Mouse (Mus musculus): ENCODE data around the gene Kbtbd6. TPM values are rescaled to one million over a fixed set of nuclear protein-coding genes. Genes with fewer than 3 reads are reported as not detected.

The Kbtbd6 gene
- polyA plus RNA-seq, 1 experiment from 2014 or later = 2.3 TPM

GRCm38 (mm10) chr14:79467621-79468020 is 16.0 kb downstream of the Kbtbd6 start:
- 27% methylated on average over 3 of the region's 3 CpGs for WGBS
- Histone ChIP-seq H3K9ac (replicated peaks; ENCODE audit: low read length) (no peak overlapping the region), H3K27ac (replicated peaks; ENCODE audit: low read depth, low read length) (no peak overlapping the region), H3K9me3 (ENCODE audit: control insufficient read depth, low read length) (no peaks in the 10 kb centered on the region), H3K36me3 (ENCODE audit: control insufficient read depth, insufficient read depth, low read length) (peaks cover 85% of the 10 kb centered on the region), H3K27me3 (ENCODE audit: control insufficient read depth, insufficient read depth, low read length) (no peaks in the 10 kb centered on the region), H3K4me3 (replicated peaks; ENCODE audit: low read depth, low read length) (no peak overlapping the region), H3K4me2 (ENCODE audit: low read length) (no peak overlapping the region), H3K4me1 (ENCODE audit: control insufficient read depth, insufficient read depth, low read length) (no peaks in the 10 kb centered on the region)
- DNase-seq (peak; percentile 85), ATAC-seq (ENCODE audit: low FRiP score, low TSS enrichment) (no peak)

- no peak overlapping the region for H3K4me3 ChIP-seq (replicated peaks; ENCODE audit: low read depth, low read length)
- ATAC-seq (ENCODE audit: low FRiP score, low TSS enrichment) (no peak), DNase-seq (no peak)
- H3K36me3 ChIP-seq (ENCODE audit: control insufficient read depth, insufficient read depth, low read length) = peaks cover 74% of the 10 kb centered on the region
- H3K27ac ChIP-seq (replicated peaks; ENCODE audit: low read depth, low read length) = no peak overlapping the region
- H3K4me2 ChIP-seq (ENCODE audit: low read length) = no peak overlapping the region
- H3K27me3 ChIP-seq (ENCODE audit: control insufficient read depth, insufficient read depth, low read length) = no peaks in the 10 kb centered on the region
- no peak overlapping the region for H3K9ac ChIP-seq (replicated peaks; ENCODE audit: low read length)
- H3K4me1 ChIP-seq (ENCODE audit: control insufficient read depth, insufficient read depth, low read length) = no peaks in the 10 kb centered on the region
- WGBS = 86% methylated on average over 2 of the region's 2 CpGs
- no peaks in the 10 kb centered on the region for H3K9me3 ChIP-seq (ENCODE audit: control insufficient read depth, low read length)
These were observed 21.7 kb downstream of the Kbtbd6 start for GRCm38 (mm10) chr14:79473384-79473783.

GRCm38 (mm10) chr14:79480624-79481338 is 29.1 kb downstream of the Kbtbd6 start, which contains the start of gene Elf1:
Gene Elf1, plus strand, starts transcription at chr14:79481194.
- Histone ChIP-seq H3K4me3 (replicated peaks; ENCODE audit: low read depth, low read length) (peak within 1 kb of the TSS; percentile 92), H3K9me3 (ENCODE audit: control insufficient read depth, low read length) (no peaks in the 10 kb centered on the region), H3K9ac (replicated peaks; ENCODE audit: low read length) (peak within 1 kb of the TSS; percentile 96), H3K4me2 (ENCODE audit: low read length) (peak within 1 kb of the TSS; percentile 64), H3K27ac (replicated peaks; ENCODE audit: low read depth, low read length) (peak within 1 kb of the TSS; percentile 100), H3K4me1 (ENCODE audit: control insufficient read depth, insufficient read depth, low read length) (peaks cover 21% of the 10 kb centered on the region), H3K36me3 (ENCODE audit: control insufficient read depth, insufficient read depth, low read length) (peaks cover 7% of the 10 kb centered on the region), H3K27me3 (ENCODE audit: control insufficient read depth, insufficient read depth, low read length) (no peaks in the 10 kb centered on the region)
- under 1% methylated on average over 84 of the region's 96 CpGs for WGBS
- peak; percentile 95 for DNase-seq
- ATAC-seq (ENCODE audit: low FRiP score, low TSS enrichment) = peak; percentile 86

GRCm38 (mm10) chr14:79481339-79482151 is 29.9 kb downstream of the Kbtbd6 start, which contains the start of gene Wbp4:
Gene Wbp4, minus strand, starts transcription at chr14:79481520.
- Histone ChIP-seq H3K36me3 (ENCODE audit: control insufficient read depth, insufficient read depth, low read length) (peaks cover 5% of the 10 kb centered on the region), H3K9ac (replicated peaks; ENCODE audit: low read length) (peak within 1 kb of the TSS; percentile 96), H3K27ac (replicated peaks; ENCODE audit: low read depth, low read length) (peak within 1 kb of the TSS; percentile 100), H3K9me3 (ENCODE audit: control insufficient read depth, low read length) (no peaks in the 10 kb centered on the region), H3K4me3 (replicated peaks; ENCODE audit: low read depth, low read length) (peak within 1 kb of the TSS; percentile 92), H3K4me1 (ENCODE audit: control insufficient read depth, insufficient read depth, low read length) (peaks cover 21% of the 10 kb centered on the region), H3K27me3 (ENCODE audit: control insufficient read depth, insufficient read depth, low read length) (0 out of 2 replicates have a peak, but pooled peaks cover 2% of the 10 kb centered on the region), H3K4me2 (ENCODE audit: low read length) (peak within 1 kb of the TSS; percentile 64)
- under 1% methylated on average over 79 of the region's 86 CpGs for WGBS
- peak; percentile 93 for ATAC-seq (ENCODE audit: low FRiP score, low TSS enrichment)
- DNase-seq = peak; percentile 97

GRCm38 (mm10) chr14:79482251-79482661 is 30.6 kb downstream of the Kbtbd6 start:
- no peaks in the 10 kb centered on the region for H3K36me3 ChIP-seq (ENCODE audit: control insufficient read depth, insufficient read depth, low read length)
- WGBS = under 1% methylated on average over 11 of the region's 11 CpGs
- peaks cover 27% of the 10 kb centered on the region for H3K4me1 ChIP-seq (ENCODE audit: control insufficient read depth, insufficient read depth, low read length)
- no peaks in the 10 kb centered on the region for H3K9me3 ChIP-seq (ENCODE audit: control insufficient read depth, low read length)
- H3K9ac ChIP-seq (replicated peaks; ENCODE audit: low read length) = peak overlapping the region; percentile 64
- H3K4me2 ChIP-seq (ENCODE audit: low read length) = peak overlapping the region; percentile 64
- H3K4me3 ChIP-seq (replicated peaks; ENCODE audit: low read depth, low read length) = peak overlapping the region; percentile 92
- peak overlapping the region; percentile 84 for H3K27ac ChIP-seq (replicated peaks; ENCODE audit: low read depth, low read length)
- DNase-seq = peak; percentile 76
- H3K27me3 ChIP-seq (ENCODE audit: control insufficient read depth, insufficient read depth, low read length) = 0 out of 2 replicates have a peak, but pooled peaks cover 5% of the 10 kb centered on the region
- no peak for ATAC-seq (ENCODE audit: low FRiP score, low TSS enrichment)

- H3K4me1 ChIP-seq (ENCODE audit: control insufficient read depth, insufficient read depth, low read length) = peaks cover 31% of the 10 kb centered on the region
- peak overlapping the region; percentile 64 for H3K4me2 ChIP-seq (ENCODE audit: low read length)
- H3K27ac ChIP-seq (replicated peaks; ENCODE audit: low read depth, low read length) = peak overlapping the region; percentile 84
- no peaks in the 10 kb centered on the region for H3K36me3 ChIP-seq (ENCODE audit: control insufficient read depth, insufficient read depth, low read length)
- peak overlapping the region; percentile 64 for H3K9ac ChIP-seq (replicated peaks; ENCODE audit: low read length)
- peak overlapping the region; percentile 92 for H3K4me3 ChIP-seq (replicated peaks; ENCODE audit: low read depth, low read length)
- H3K27me3 ChIP-seq (ENCODE audit: control insufficient read depth, insufficient read depth, low read length) = 0 out of 2 replicates have a peak, but pooled peaks cover 5% of the 10 kb centered on the region
- DNase-seq (peak; percentile 25), ATAC-seq (ENCODE audit: low FRiP score, low TSS enrichment) (no peak)
- no peaks in the 10 kb centered on the region for H3K9me3 ChIP-seq (ENCODE audit: control insufficient read depth, low read length)
- WGBS = 27% methylated on average over 15 of the region's 15 CpGs
These were observed 31.2 kb downstream of the Kbtbd6 start for GRCm38 (mm10) chr14:79482747-79483355.

- DNase-seq = no peak
- no peak for ATAC-seq (ENCODE audit: low FRiP score, low TSS enrichment)
- no peak overlapping the region for H3K4me3 ChIP-seq (replicated peaks; ENCODE audit: low read depth, low read length)
- WGBS = 87% methylated on average over 8 of the region's 8 CpGs
- no peaks in the 10 kb centered on the region for H3K9me3 ChIP-seq (ENCODE audit: control insufficient read depth, low read length)
- H3K4me1 ChIP-seq (ENCODE audit: control insufficient read depth, insufficient read depth, low read length) = peaks cover 31% of the 10 kb centered on the region
- H3K36me3 ChIP-seq (ENCODE audit: control insufficient read depth, insufficient read depth, low read length) = no peaks in the 10 kb centered on the region
- no peak overlapping the region for H3K27ac ChIP-seq (replicated peaks; ENCODE audit: low read depth, low read length)
- H3K9ac ChIP-seq (replicated peaks; ENCODE audit: low read length) = no peak overlapping the region
- 0 out of 2 replicates have a peak, but pooled peaks cover 5% of the 10 kb centered on the region for H3K27me3 ChIP-seq (ENCODE audit: control insufficient read depth, insufficient read depth, low read length)
- peak overlapping the region; percentile 64 for H3K4me2 ChIP-seq (ENCODE audit: low read length)
These were observed 32.0 kb downstream of the Kbtbd6 start for GRCm38 (mm10) chr14:79483611-79484120.

GRCm38 (mm10) chr14:79486617-79486992 is 35.0 kb downstream of the Kbtbd6 start:
- DNase-seq = no peak
- no peaks in the 10 kb centered on the region for H3K36me3 ChIP-seq (ENCODE audit: control insufficient read depth, insufficient read depth, low read length)
- WGBS = 39% methylated on average over 8 of the region's 8 CpGs
- no peaks in the 10 kb centered on the region for H3K9me3 ChIP-seq (ENCODE audit: control insufficient read depth, low read length)
- no peak for ATAC-seq (ENCODE audit: low FRiP score, low TSS enrichment)
- H3K27ac ChIP-seq (replicated peaks; ENCODE audit: low read depth, low read length) = no peak overlapping the region
- peaks cover 18% of the 10 kb centered on the region for H3K4me1 ChIP-seq (ENCODE audit: control insufficient read depth, insufficient read depth, low read length)
- H3K27me3 ChIP-seq (ENCODE audit: control insufficient read depth, insufficient read depth, low read length) = 0 out of 2 replicates have a peak, but pooled peaks cover 5% of the 10 kb centered on the region
- H3K4me3 ChIP-seq (replicated peaks; ENCODE audit: low read depth, low read length) = peak overlapping the region; percentile 37; the same call in 1 of the 2 replicates
- no peak overlapping the region for H3K9ac ChIP-seq (replicated peaks; ENCODE audit: low read length)
- H3K4me2 ChIP-seq (ENCODE audit: low read length) = peak overlapping the region; percentile 60
